Mouse (Mus musculus) midbrain, embryonic 12.5 days (tissue): ENCODE data around the gene Vmn1r157. TPM values are rescaled to one million over a fixed set of nuclear protein-coding genes. Genes with fewer than 3 reads are reported as not detected.
"Not testable (repeated sequence)": the region's sequence is repeated elsewhere in the genome, so short reads cannot be mapped to it uniquely, and the experiment has no call there.

Experiments used
- ATAC-seq: fragments of 200-750 bp; cut with Nextera tagmentation; 2 replicates; pipeline ENCODE4 v1.8.0; 2017; ENCODE audit warnings: low read depth, moderate TSS enrichment, moderate library complexity; ENCODE audit not compliant: low FRiP score
- H3K27ac ChIP-seq: fragments of 300-500 bp; sonication (generic); replicated peaks from 2 replicates; pipeline ENCODE4 v1.5.1; 2016; ENCODE audit warnings: mild to moderate bottlenecking
- H3K27me3 ChIP-seq: fragments of 300-500 bp; sonication (generic); 2 replicates; pipeline ENCODE4 v1.6.1; 2016; ENCODE audit warnings: mild to moderate bottlenecking
- H3K36me3 ChIP-seq: fragments of 300-500 bp; sonication (generic); 2 replicates; pipeline ENCODE4 v1.6.1; 2016
- H3K4me1 ChIP-seq: fragments of 300-500 bp; sonication (generic); 2 replicates; pipeline ENCODE4 v1.6.1; 2016
- H3K4me2 ChIP-seq: fragments of 300-500 bp; sonication (generic); replicated peaks from 2 replicates; pipeline ENCODE4 v1.6.1; 2016; ENCODE audit warnings: mild to moderate bottlenecking, moderate library complexity
- H3K4me3 ChIP-seq: fragments of 300-500 bp; sonication (generic); 2 replicates; pipeline ENCODE4 v1.5.1; 2016; ENCODE audit warnings: mild to moderate bottlenecking
- H3K9ac ChIP-seq: fragments of 300-500 bp; sonication (generic); replicated peaks from 2 replicates; pipeline ENCODE4 v1.6.1; 2016; ENCODE audit warnings: mild to moderate bottlenecking, moderate library complexity
- H3K9me3 ChIP-seq: fragments of 300-500 bp; sonication (generic); 2 replicates; pipeline ENCODE4 v1.6.1; 2016; ENCODE audit warnings: mild to moderate bottlenecking
- WGBS: fragments of 180-500 bp; shearing (Covaris S2); methylation state at CpG from one replicate; pipeline ENCODE4 v1.1.7; 2016; 5-methylcytosine and 5-hydroxymethylcytosine counted together
- polyA plus RNA-seq: library from polyadenylated mRNA; unstranded; fragments of >200 nt; fragmentation: Nextera tagmentation; extraction: Ambion mirVana; gene quantifications from 2 replicates; pipeline ENCODE4 v1.2.1, GENCODE M21; 2016

Gene Vmn1r157
- not detected in 2 replicates for polyA plus RNA-seq

DNA sequence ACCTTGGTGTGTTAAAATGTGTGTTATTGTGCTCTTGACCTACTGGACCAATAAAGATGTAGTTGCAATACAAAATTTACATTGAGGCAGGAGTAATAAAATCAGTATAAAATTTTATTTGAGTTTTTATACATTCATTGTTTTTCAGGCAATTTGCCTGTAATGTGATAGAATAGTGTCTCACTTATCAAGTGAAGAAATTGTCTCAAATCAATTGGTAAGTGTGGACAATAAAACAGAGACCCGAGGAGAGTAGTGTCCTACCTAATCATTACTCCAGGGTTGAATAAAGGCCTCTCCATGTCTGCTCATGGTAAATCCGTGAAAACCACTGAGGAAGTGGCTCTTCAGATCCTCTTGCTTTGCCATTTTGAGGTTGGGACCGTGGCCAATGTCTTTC lies at the start of gene Vmn1r157:
Vmn1r157 (plus strand) TSS at position 301 of the 400 bp plus-strand sequence.
- H3K27ac ChIP-seq, ATAC-seq, H3K4me2 ChIP-seq, H3K27me3 ChIP-seq, H3K9me3 ChIP-seq, H3K4me3 ChIP-seq, H3K4me1 ChIP-seq, H3K9ac ChIP-seq, H3K36me3 ChIP-seq: not testable (repeated sequence)
- WGBS, result 34% methylated on average over 2 of the region's 3 CpGs

DNA sequence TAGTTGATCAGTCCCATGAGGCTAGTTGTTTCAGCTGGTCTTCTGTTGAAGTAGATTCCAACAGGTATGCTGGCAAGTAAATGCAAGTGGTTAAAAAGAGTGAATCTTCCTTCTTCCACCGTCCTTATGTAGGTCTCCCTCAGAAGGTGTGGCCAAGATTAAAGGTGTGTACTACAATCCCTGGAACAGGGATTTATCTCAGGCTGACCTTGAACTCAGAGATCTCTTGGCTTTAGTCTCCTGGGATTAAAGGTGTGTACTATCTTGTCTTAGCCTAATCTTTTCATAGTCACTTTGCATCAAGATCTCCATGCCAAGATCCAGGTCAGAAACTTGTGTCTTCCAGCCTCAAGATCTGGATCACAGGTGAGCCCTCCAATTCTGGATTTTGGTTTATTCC lies 41.9 kb upstream of the Vmn1r157 start, which contains the start of gene Gm4567:
Gm4567 (minus strand) TSS at position 101 of the 400 bp plus-strand sequence.
- no CpG with 5 or more reads among the region's 1 CpGs for WGBS
- not testable (repeated sequence) for ATAC-seq, H3K9me3 ChIP-seq, H3K4me3 ChIP-seq, H3K27ac ChIP-seq, H3K4me2 ChIP-seq, H3K4me1 ChIP-seq, H3K27me3 ChIP-seq, H3K9ac ChIP-seq, H3K36me3 ChIP-seq

DNA sequence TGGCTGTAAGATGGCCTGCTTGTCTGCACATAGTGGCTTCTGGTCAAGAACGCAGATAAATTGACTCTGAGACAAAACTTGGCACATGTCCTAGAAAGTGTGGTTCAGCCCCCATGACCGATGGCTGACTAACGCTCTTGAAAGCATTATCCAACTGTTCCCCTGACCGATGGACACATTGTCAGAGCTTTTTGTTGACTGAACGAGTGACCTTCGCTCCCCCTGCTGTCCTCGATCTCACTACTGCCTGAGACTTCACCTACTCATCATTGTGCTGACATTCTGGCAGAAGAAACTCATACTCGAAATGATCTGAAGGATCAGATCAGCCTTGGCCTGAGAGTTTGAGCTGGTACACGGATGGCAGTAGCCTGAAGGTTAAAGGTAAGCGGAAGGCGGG lies 14.5 kb downstream of the Vmn1r157 start:
- ATAC-seq, H3K4me2 ChIP-seq, H3K36me3 ChIP-seq, H3K4me1 ChIP-seq, H3K4me3 ChIP-seq, H3K27ac ChIP-seq, H3K9ac ChIP-seq, H3K27me3 ChIP-seq, H3K9me3 ChIP-seq: not testable (repeated sequence)
- WGBS, result 91% methylated on average over 7 of the region's 11 CpGs

DNA sequence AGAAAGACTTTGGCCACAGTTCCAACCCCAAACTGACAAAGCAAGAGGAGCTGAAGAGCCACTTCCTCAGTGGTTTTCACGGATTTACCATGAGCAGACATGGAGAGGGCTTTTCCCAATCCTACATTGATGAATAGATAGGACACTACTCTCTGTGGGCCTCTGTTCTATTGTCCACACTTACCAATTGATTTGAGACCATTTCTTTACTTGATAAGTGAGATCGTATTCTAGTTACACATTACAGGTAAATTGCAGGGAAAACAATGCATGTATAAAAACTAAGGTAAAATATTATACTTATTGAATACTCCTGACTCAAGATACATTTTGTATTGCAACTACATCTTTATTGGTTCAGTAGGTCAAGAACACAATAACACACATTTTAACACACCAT lies 29.2 kb downstream of the Vmn1r157 start, which contains the start of gene Vmn1r158:
Vmn1r158 (minus strand) TSS at position 101 of the 400 bp plus-strand sequence.
- not testable (repeated sequence) for H3K4me3 ChIP-seq, H3K4me2 ChIP-seq, ATAC-seq, H3K9ac ChIP-seq, H3K27me3 ChIP-seq, H3K27ac ChIP-seq, H3K4me1 ChIP-seq, H3K36me3 ChIP-seq
- peaks cover 14% of the 10 kb centered on the region for H3K9me3 ChIP-seq
- WGBS, result 60% methylated on average over 2 of the region's 2 CpGs

Other genes starting within 250 kb of the Vmn1r157 start
- not detected in 2 replicates for gene Vmn1r152, start 238.7 kb upstream of the Vmn1r157 start, polyA plus RNA-seq
- not detected in 2 replicates for gene Gm8677, start 226.8 kb upstream of the Vmn1r157 start, polyA plus RNA-seq
- gene Gm4201, start 196.4 kb upstream of the Vmn1r157 start, polyA plus RNA-seq, result not detected in 2 replicates
- gene Gm4565, start 173.6 kb upstream of the Vmn1r157 start, polyA plus RNA-seq, result not detected in 2 replicates
- gene Vmn1r155, start 103.7 kb upstream of the Vmn1r157 start, polyA plus RNA-seq, result not detected in 2 replicates
- gene Gm8693, start 69.4 kb upstream of the Vmn1r157 start, polyA plus RNA-seq, result not detected in 2 replicates
- not detected in 2 replicates for gene Gm4567, start 42.0 kb upstream of the Vmn1r157 start, polyA plus RNA-seq
- gene Vmn1r158, start 29.1 kb downstream of the Vmn1r157 start, polyA plus RNA-seq, result not detected in 2 replicates
- gene Vmn1r159, start 81.9 kb downstream of the Vmn1r157 start, polyA plus RNA-seq, result not detected in 2 replicates
- gene Vmn1r160, start 109.5 kb downstream of the Vmn1r157 start, polyA plus RNA-seq, result not detected in 2 replicates
- gene Gm4214, start 223.0 kb downstream of the Vmn1r157 start, polyA plus RNA-seq, result not detected in 2 replicates